Mouse (Mus musculus): ENCODE data around the gene Wnt3a. TPM values are rescaled to one million over a fixed set of nuclear protein-coding genes. Genes with fewer than 3 reads are reported as not detected.

The Wnt3a gene
- polyA plus RNA-seq, 1 experiment from 2014 or later: not detected

DNA sequence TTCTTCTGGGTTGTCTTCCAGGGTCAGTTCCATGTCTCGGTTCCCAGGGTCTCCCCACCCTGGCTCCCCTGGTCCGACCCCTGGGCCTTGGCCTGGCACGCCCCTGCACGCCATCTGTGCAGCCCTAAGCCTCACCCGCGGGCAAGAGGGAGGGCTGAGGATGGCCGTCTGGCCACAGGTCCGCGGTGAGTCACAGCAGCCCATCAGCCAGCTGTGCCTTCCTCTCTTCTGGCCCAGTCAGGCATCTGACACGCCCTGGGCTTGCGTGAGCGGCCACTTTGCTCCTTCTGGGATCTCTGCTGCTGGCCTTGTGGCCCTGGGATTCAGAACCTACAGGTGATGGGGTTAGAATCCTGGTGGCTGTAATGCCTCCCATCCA lies 17.6 kb upstream of the Wnt3a start:
- no peak overlapping the region for H3K27ac ChIP-seq (ENCODE audit: low read depth)
- no peak overlapping the region for H3K9ac ChIP-seq
- whole genome bisulfite sequencing: 28% methylated on average over 12 of the region's 12 CpGs
- H3K4me1 ChIP-seq (ENCODE audit: insufficient read depth): peaks cover 8% of the 10 kb centered on the region; the same call in 1 of the 2 replicates
- ATAC-seq (ENCODE audit: insufficient read depth) (no peak), DNase-seq (no peak)
- no peaks in the 10 kb centered on the region for H3K9me3 ChIP-seq (ENCODE audit: low read depth, low read length)
- peak overlapping the region; percentile 59 for H3K4me3 ChIP-seq (ENCODE audit: low read depth, low read length)
- no peaks in the 10 kb centered on the region for H3K36me3 ChIP-seq (ENCODE audit: insufficient read depth)
- peaks cover 66% of the 10 kb centered on the region for H3K27me3 ChIP-seq (ENCODE audit: insufficient read depth, low read length)
- no peak for TF ChIP-seq CTCF (IDR thresholded peaks at IDR 0.05; ENCODE audit: low read depth)
- peak overlapping the region; percentile 93 for H3K4me2 ChIP-seq

- 1% methylated on average over 45 of the region's 45 CpGs for WGBS
- peak overlapping the region; percentile 59 for H3K4me3 ChIP-seq (ENCODE audit: low read depth, low read length)
- ATAC-seq (ENCODE audit: insufficient read depth) (no peak; the same call in 1 of the 2 replicates), DNase-seq (peak; percentile 84)
- H3K27me3 ChIP-seq (ENCODE audit: insufficient read depth, low read length): peaks cover 66% of the 10 kb centered on the region
- peak; percentile 90 for TF ChIP-seq CTCF (IDR thresholded peaks at IDR 0.05; ENCODE audit: low read depth)
- H3K36me3 ChIP-seq (ENCODE audit: insufficient read depth): no peaks in the 10 kb centered on the region
- H3K4me2 ChIP-seq: peak overlapping the region; percentile 93
- peak overlapping the region; percentile 54; the same call in 1 of the 2 replicates for H3K9ac ChIP-seq
- H3K9me3 ChIP-seq (ENCODE audit: low read depth, low read length): no peaks in the 10 kb centered on the region
- peaks cover 8% of the 10 kb centered on the region; the same call in 1 of the 2 replicates for H3K4me1 ChIP-seq (ENCODE audit: insufficient read depth)
- H3K27ac ChIP-seq (ENCODE audit: low read depth): no peak overlapping the region
Measured at GRCm38 (mm10) chr11:59307422-59308163, 17.0 kb upstream of the Wnt3a start.

DNA sequence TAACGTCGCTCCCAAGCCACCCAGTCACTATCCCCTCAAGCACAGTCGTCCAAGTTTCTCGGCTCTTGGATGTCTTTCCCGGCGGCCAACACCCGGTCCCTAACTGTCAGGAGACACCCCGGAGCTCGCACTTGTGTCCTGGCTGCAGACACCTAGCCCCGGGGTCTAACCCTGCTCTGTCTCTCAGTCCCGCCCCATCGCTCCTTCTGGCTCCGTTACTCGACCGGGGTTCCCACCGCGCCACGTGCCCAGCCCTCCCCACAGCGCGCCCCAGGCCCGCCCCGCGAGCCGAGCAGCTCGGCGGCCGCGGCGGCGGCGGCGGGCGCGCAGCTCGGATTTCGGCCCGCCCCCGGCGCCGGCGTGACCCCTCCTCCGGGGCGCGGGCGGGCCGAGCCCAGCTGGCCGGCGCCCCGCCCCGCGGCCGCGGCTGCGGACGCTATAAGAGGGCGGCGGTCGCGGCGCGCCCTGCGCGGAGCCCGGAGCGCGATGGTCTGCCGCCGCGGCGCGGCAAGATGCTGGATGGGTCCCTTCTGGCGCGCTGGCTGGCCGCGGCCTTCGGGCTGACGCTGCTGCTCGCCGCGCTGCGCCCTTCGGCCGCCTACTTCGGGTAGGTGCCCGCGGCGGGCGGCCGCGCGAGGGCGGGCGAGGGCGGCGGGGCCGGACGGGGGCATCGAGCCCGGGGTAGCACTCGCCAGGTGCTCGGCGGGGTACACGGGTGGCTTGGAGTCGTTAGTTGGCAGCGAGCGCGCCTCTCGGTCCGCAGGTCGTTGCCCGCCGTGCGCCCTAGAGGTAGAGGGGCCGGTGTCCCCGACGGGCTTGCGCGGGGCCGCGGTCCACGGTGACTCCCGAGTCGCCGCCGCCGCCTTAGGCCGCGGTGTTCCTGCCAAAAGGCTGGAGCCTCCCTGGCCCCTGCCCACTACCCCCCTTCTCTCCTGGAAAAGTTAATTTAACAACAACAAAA lies 16.2 kb upstream of the Wnt3a start, which contains the start of gene Wnt9a:
Wnt9a (plus strand) TSS at position 468 of the 961 bp plus-strand sequence.
- TF ChIP-seq CTCF (IDR thresholded peaks at IDR 0.05; ENCODE audit: low read depth): no peak
- Histone ChIP-seq H3K27me3 (ENCODE audit: insufficient read depth, low read length) (peaks cover 66% of the 10 kb centered on the region), H3K9me3 (ENCODE audit: low read depth, low read length) (no peaks in the 10 kb centered on the region), H3K36me3 (ENCODE audit: insufficient read depth) (no peaks in the 10 kb centered on the region), H3K4me3 (ENCODE audit: low read depth, low read length) (peak within 1 kb of the TSS; percentile 59), H3K9ac (peak within 1 kb of the TSS; percentile 54), H3K27ac (ENCODE audit: low read depth) (no peak within 1 kb of the TSS), H3K4me1 (ENCODE audit: insufficient read depth) (peaks cover 8% of the 10 kb centered on the region; the same call in 1 of the 2 replicates), H3K4me2 (peak within 1 kb of the TSS; percentile 93)
- ATAC-seq (ENCODE audit: insufficient read depth) (peak; percentile 74), DNase-seq (peak; percentile 89)
- under 1% methylated on average over 102 of the region's 128 CpGs for WGBS

- TF ChIP-seq CTCF (IDR thresholded peaks at IDR 0.05; ENCODE audit: low read depth): no peak
- peak overlapping the region; percentile 59 for H3K4me3 ChIP-seq (ENCODE audit: low read depth, low read length)
- H3K4me2 ChIP-seq: peak overlapping the region; percentile 93
- no peaks in the 10 kb centered on the region for H3K36me3 ChIP-seq (ENCODE audit: insufficient read depth)
- peaks cover 8% of the 10 kb centered on the region; the same call in 1 of the 2 replicates for H3K4me1 ChIP-seq (ENCODE audit: insufficient read depth)
- peaks cover 58% of the 10 kb centered on the region for H3K27me3 ChIP-seq (ENCODE audit: insufficient read depth, low read length)
- ATAC-seq (ENCODE audit: insufficient read depth) (0 out of 2 replicates have a peak, but pooled peaks have one; percentile 1), DNase-seq (no peak)
- H3K9me3 ChIP-seq (ENCODE audit: low read depth, low read length): no peaks in the 10 kb centered on the region
- no peak overlapping the region for H3K9ac ChIP-seq
- 8% methylated on average over 10 of the region's 10 CpGs for WGBS
- H3K27ac ChIP-seq (ENCODE audit: low read depth): no peak overlapping the region
Measured at GRCm38 (mm10) chr11:59305821-59306215, 15.3 kb upstream of the Wnt3a start.

DNA sequence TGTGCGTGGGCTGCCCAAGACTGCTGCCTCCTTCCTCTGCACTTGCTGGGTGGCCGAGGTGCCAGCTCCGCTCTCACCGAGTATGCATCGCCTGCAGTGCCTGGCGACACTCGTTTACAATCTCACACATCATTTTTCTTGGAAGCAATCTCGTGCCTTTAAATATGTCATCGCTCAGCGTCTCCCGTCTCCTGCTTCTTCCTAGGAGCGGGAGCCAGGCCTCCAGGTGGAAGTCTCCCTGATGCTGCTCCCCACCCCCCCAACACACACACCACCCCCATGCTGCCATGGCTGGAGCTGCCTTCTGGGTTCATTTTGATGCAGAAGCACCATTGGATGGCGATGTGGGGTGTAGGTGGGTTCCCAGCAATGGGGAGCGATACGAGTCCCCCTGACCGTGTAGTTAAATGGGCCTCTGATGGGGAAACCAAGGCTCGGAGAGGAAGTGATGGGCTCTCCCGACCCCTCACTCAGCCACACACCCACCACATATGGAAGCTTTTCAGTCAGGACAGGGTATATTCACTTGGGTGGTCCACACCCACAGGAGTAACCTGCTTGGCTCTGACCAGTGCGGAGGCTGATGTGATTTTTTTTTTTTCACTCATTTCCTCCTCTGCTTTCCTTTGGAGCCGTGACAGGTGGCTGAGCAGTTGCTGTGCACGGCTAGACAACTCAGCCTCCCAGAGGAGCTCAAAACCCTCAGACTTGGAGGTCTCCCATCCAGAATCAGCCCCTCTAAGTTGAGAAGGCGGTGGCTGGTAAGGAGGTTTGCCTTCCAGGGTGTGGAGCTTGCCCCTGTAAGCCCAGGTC lies 14.7 kb upstream of the Wnt3a start:
- H3K9me3 ChIP-seq (ENCODE audit: low read depth, low read length): no peaks in the 10 kb centered on the region
- no peaks in the 10 kb centered on the region for H3K36me3 ChIP-seq (ENCODE audit: insufficient read depth)
- H3K4me2 ChIP-seq: no peak overlapping the region
- DNase-seq (no peak), ATAC-seq (ENCODE audit: insufficient read depth) (no peak)
- no peak overlapping the region for H3K4me3 ChIP-seq (ENCODE audit: low read depth, low read length)
- H3K4me1 ChIP-seq (ENCODE audit: insufficient read depth): peaks cover 8% of the 10 kb centered on the region; the same call in 1 of the 2 replicates
- H3K27me3 ChIP-seq (ENCODE audit: insufficient read depth, low read length): peaks cover 58% of the 10 kb centered on the region
- H3K27ac ChIP-seq (ENCODE audit: low read depth): no peak overlapping the region
- WGBS: 25% methylated on average over 22 of the region's 22 CpGs
- no peak overlapping the region for H3K9ac ChIP-seq
- no peak for TF ChIP-seq CTCF (IDR thresholded peaks at IDR 0.05; ENCODE audit: low read depth)
